Mouse (Mus musculus): ENCODE data around the gene Bcl11a.

Gene Bcl11a

DNA sequence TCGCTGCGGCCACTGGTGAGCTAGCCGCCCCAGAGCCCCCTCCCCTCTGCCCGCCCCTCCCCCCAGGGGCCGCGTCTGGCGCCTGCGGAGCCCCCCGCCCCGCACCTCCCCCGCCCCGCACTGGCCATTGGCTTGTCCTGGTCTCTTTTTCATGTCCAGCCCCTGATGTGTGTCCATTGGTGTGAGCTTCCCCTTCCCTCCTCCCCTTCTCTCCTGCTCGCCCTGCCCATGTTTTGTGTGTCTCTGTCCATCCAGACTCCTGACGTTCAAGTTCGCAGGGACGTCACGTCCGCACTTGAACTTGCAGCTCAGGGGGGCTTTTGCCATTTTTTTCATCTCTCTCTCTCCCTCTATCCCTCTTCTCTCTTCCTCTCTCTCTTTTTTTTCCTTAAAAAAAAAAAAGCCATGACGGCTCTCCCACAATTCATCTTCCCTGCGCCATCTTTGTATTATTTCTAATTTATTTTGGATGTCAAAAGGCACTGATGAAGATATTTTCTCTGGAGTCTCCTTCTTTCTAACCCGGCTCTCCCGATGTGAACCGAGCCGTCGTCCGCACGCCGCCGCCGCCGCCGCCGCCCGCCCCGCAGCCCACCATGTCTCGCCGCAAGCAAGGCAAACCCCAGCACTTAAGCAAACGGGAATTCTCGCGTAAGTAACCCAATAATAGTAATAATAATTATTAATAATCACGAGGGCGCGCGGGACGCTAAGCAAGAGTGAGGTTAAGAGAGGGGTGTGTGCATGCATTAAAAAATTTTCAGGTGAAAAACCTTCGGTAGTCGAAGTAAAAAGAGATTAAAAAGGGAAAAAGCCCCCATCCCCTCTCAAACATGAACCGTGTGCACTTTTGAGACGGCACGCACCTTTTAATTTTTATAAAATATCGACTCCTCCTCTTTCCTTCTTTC, at the start of gene Bcl11a:
Gene Bcl11a (plus strand): TSS at position 262 of the 911 bp plus-strand sequence.
- DNase-seq (ENCODE audit: low read depth, low spot score) = no peak

GRCm38 (mm10) chr11:24044025-24044424, 33.8 kb upstream of the Bcl11a start:
- no peak for DNase-seq (ENCODE audit: low read depth, low spot score)

DNA sequence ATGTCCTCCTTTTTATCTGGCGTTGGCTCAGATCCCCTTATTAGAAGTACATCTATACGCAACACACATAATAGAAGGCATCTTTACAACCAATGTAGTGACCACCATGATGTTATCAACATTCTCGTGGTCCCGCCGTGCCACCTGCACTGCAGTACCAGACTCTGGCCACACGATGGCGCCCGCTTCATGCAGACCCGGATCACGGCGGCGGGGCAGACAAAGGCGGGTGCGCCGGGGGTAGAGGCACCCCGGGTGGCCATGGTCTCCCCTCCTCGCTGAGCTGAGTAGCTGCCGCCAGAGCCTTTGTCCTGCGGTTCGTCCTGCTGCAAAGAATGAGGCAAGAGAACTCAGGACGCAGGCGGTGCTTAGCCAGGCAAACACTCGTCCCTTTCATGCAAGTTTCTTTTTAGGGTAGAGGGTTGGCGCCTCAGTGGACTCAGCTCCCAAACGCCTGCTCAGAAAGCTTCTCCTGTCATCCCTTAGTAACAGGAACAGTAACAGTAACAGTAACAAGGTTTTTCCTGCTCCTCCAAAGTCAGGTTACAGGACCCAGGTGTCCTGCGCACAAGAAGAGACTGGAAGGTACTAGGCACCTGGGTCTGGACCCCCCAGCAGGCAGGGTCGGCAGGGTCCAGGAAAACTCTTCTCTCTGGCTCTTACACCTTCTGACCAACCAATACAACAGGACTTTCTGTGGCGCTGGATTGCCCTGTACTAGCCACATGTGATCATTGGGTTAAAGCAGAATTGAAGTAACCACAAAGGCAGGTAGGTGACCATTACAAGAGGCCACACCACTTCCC, 28.4 kb upstream of the Bcl11a start:
- peak; percentile 57 for DNase-seq (ENCODE audit: low read depth, low spot score)

DNA sequence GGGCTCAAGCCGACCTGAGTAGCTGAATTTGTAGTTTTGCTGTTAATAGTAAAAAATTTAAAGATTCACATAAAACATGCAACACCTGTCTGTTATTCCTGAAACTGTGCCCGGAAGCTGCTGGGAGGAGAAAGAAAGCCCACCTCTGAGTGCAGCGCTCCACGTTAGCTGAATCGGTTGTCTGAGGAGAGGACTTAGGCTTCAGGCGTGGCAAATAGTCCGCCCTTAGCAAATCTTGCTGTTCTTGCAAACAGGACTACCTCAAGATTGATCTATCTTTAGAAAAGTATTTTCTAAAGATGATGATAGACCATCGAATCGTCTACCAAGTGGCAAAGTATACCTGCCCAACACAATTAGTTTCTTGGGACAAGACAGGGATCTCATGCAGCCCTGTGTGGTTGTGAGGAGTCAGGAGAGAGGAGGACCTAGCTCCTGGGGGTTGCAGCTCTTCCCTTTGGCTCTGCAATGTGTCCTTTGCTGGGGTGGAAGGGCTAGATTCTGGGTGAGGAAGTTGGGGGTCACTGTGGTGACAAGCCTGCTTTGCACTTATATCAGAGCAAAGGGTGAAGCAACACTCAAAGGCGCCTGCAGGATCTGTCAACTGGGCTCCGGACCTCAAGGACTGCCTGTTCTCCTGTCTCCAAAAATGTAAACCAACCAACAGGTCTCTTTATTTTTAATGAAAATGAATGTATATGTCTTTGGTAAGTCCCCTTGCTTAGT, 27.7 kb upstream of the Bcl11a start:
- no peak for DNase-seq (ENCODE audit: low read depth, low spot score)

DNA sequence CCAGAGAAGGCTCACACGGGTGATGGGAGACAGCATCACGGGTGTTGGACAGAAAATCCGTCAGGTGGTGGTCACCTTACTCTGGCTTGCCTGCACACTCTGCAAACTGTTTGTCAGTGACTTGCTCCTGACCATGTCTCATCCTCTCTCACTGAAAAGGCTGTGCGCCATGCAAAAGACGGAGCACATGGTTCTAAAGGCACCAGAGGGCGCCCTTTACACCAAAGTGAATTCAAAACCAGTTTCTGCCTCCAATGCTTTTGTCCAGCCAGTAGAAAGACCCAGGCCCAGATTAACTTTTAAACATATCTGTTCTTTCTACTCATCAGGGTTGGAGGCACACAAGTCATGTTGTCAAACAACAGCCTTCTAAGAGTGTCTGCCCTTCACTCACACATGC, 25.0 kb upstream of the Bcl11a start:
- DNase-seq (ENCODE audit: low read depth, low spot score) = no peak

DNA sequence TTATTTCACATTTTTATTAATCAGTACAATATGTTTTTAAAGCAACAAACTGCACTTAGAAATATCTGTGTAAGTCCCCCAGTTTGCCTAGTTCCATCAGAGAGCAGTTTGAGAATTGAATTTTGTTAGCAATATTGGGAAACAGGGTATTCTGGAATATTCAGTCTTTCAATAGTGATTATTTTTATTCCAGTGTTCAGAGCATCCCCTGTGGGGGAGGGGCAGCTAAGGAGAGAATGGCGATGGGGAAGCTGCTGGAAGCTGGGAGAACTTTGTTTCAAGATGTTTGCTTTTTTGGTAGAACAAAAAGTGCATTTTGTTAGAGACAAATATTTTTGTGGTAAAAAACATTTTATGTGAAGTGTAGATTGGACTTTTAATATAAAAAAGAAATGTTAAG, 18.7 kb upstream of the Bcl11a start:
- no peak for DNase-seq (ENCODE audit: low read depth, low spot score)

- DNase-seq (ENCODE audit: low read depth, low spot score) = no peak
Measured at GRCm38 (mm10) chr11:24060428-24060827, 17.4 kb upstream of the Bcl11a start.

GRCm38 (mm10) chr11:24061819-24062218, 16.0 kb upstream of the Bcl11a start:
- no peak for DNase-seq (ENCODE audit: low read depth, low spot score)

DNA sequence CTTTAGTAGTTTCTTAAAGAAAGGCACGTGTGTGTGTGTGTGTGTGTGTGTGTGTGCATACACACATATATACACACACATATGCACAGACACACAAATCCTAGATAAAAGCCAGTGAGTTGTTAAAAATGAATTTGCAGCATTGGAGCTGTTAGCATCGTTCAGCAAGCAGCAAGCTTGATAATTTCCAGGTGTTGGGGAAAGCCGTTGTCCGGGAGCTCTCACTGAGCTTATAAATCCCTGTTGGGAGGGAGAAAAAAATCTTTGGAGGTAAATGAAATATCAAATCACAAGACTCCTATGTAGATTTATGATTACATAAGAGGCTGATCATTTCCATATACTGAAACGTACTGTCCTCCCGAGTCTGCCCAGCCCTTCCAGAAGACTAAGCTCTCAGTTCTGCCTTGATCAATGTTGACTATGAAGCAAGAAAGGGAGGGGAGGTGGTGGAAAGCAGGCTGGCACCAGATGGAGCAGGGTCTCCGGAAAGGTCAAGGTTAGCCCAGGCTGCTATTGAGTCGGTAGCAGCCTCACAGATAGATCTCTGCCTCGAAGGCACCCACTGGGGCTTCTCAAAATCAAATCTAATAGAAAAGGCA, 15.3 kb upstream of the Bcl11a start:
- DNase-seq (ENCODE audit: low read depth, low spot score) = no peak

DNA sequence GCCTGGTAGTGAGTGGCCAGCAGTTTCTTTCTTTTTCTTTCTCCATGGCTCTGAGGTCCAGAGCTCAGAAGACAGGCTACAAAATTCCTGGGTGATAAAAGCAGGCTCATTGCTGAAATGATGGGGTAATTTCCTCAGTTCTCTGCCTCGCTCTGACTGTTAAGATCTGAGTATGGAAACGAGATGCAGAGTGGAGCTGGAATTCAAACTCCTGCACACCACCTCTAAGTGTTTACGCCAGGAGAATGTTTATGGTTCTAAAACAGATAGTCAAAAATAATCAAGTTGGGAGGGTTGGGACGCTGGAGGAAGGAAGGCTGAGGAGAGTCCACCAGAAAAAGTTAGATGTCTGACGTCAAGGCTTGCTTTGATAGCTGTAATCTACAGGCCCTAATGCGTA, 13.6 kb upstream of the Bcl11a start:
- no peak for DNase-seq (ENCODE audit: low read depth, low spot score)

GRCm38 (mm10) chr11:24065313-24065712, 12.5 kb upstream of the Bcl11a start:
- no peak for DNase-seq (ENCODE audit: low read depth, low spot score)

- DNase-seq (ENCODE audit: low read depth, low spot score) = no peak
Measured at GRCm38 (mm10) chr11:24074021-24074591, 3.8 kb upstream of the Bcl11a start.

DNA sequence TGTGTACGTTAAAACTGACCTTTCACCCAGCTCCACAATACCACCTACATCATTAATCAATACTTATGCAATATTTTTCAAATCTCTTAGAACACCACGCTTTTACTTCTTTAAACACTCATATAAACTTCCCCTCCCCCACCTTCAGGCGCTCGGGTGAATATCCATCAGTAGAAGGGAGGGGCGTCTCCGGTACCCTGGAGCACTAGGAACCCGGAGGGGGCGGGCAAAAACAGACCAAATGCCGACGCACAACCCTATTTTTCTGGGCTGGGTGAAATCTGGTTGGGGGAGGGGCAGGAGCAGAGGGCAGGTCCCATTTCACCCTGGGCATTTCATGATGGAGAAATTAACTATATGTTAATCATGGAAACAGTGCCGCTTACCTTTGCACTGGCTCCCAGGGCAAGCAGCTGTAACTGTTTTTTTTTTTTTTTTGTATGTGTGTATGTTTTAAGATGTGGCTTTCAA, 3.2 kb upstream of the Bcl11a start, which contains the start of gene A830031A19Rik:
Gene A830031A19Rik (minus strand): TSS at position 421 of the 471 bp plus-strand sequence.
- DNase-seq (ENCODE audit: low read depth, low spot score) = no peak

GRCm38 (mm10) chr11:24075486-24076126, 2.2 kb upstream of the Bcl11a start:
- DNase-seq (ENCODE audit: low read depth, low spot score) = no peak

DNA sequence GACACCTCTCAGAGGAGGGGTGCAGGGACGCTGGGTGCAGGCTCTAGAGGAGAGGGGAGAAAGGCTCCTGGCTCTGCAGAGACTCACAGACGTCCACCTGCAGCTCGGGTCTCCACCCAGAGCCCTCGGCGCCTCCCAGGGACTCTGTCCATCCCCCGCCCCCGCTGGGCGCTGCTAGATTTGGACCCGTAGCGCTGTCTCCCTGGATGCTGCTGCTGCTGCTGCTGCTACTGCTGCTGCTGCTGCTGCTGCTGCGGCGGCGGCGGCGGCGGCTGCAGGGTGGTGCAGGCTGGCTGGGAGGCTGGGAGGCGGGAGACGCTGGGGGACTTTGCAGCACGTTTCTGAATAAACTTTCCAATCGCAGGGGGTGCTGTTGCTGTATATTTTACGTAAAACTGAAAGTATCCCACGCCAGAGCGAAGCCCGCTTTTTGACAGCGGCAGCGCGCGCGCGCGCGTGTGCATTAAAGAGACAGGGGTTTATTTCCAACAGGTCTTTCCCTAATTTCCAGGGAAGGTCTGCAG, 1.7 kb upstream of the Bcl11a start:
- DNase-seq (ENCODE audit: low read depth, low spot score) = no peak

DNA sequence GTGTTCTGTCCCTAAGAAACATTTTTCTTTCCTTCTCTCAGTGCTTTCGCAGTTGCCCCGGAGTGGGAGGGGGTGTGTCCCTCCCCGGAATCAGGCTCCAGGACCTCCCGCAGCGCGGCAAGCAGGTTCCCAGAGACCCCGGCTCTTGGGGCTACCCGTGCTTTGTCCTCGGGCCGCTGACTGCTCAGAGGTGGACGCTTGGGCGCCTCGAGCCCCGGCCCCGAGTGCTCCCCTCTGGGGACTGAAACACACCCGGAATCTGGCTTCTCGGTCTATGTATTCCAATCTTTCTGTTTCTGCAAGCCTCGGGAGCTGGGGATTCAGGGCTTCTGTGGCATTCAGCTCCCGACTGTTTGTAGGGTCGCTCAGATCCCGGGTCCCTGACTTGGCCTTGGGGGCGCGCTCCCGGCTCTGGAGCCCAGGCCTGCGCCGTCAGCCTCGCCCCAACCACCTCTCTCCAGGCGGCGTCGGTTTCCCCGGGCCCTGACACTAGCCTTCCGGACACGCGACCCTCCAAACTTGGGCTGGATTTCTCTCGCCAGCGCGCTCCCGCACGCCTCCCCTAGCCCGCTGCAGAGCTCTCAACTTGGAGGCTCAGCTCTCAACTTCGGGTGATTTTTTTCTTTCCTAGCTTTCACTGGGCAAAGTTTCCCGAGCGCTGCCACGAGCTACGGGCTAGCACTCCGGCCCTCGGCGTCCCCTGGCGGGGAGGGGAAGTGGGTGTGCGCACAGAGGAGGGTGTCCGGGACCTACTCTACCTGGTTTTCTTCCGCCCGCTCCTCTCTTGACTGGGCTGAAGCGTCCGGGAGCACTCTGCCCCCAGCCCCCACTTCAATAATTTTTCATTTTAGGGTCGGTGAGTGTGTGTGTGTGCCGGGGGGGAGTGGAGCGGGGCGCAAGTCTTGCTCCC, 780 bp upstream of the Bcl11a start:
- DNase-seq (ENCODE audit: low read depth, low spot score) = no peak

- DNase-seq (ENCODE audit: low read depth, low spot score) = no peak
Measured at GRCm38 (mm10) chr11:24078706-24079316, 955 bp downstream of the Bcl11a start.
